Mouse (Mus musculus): ENCODE data around the gene Them7. TPM values are rescaled to one million over a fixed set of nuclear protein-coding genes. Genes with fewer than 3 reads are reported as not detected.
A peak's percentile ranks its signal among the peaks of the same experiment; 100 is the strongest.

Gene Them7
- polyA plus RNA-seq, 1 experiment = not detected

- TF ChIP-seq CTCF (IDR thresholded peaks at IDR 0.05; ENCODE audit: extremely low read depth, insufficient read depth, low read length) (no peak), POLR2A (IDR thresholded peaks at IDR 0.05; ENCODE audit: extremely low read depth, insufficient read depth, low read length) (no peak)
- Histone ChIP-seq H3K4me3 (ENCODE audit: insufficient read depth, low read length) (no peak overlapping the region), H3K4me1 (ENCODE audit: control insufficient read depth, insufficient read depth, low read length) (no peaks in the 10 kb centered on the region)
Observed at GRCm38 (mm10) chr2:105326067-105326466, 101.9 kb downstream of the Them7 start.

GRCm38 (mm10) chr2:105330024-105330423 is 105.9 kb downstream of the Them7 start:
- TF ChIP-seq POLR2A (IDR thresholded peaks at IDR 0.05; ENCODE audit: extremely low read depth, insufficient read depth, low read length) = no peak
- TF ChIP-seq CTCF (IDR thresholded peaks at IDR 0.05; ENCODE audit: extremely low read depth, insufficient read depth, low read length) = no peak
- Histone ChIP-seq H3K4me3 (ENCODE audit: insufficient read depth, low read length) (no peak overlapping the region), H3K27ac (ENCODE audit: insufficient read depth, low read length) (no peak overlapping the region), H3K4me1 (ENCODE audit: control insufficient read depth, insufficient read depth, low read length) (no peaks in the 10 kb centered on the region)

More at GRCm38 (mm10) chr2:105326067-105326466, 101.9 kb downstream of the Them7 start:
- H3K27ac ChIP-seq (ENCODE audit: insufficient read depth, low read length) = no peak overlapping the region

GRCm38 (mm10) chr2:105333107-105333506 is 109.0 kb downstream of the Them7 start:
- TF ChIP-seq POLR2A (IDR thresholded peaks at IDR 0.05; ENCODE audit: extremely low read depth, insufficient read depth, low read length) (no peak), CTCF (IDR thresholded peaks at IDR 0.05; ENCODE audit: extremely low read depth, insufficient read depth, low read length) (no peak)
- H3K4me1 ChIP-seq (ENCODE audit: control insufficient read depth, insufficient read depth, low read length) = no peaks in the 10 kb centered on the region
- H3K4me3 ChIP-seq (ENCODE audit: insufficient read depth, low read length) = no peak overlapping the region
- H3K27ac ChIP-seq (ENCODE audit: insufficient read depth, low read length) = no peak overlapping the region

- no peak overlapping the region for H3K4me3 ChIP-seq (ENCODE audit: insufficient read depth, low read length)
- H3K4me1 ChIP-seq (ENCODE audit: control insufficient read depth, insufficient read depth, low read length) = no peaks in the 10 kb centered on the region
- peak; percentile 86 for TF ChIP-seq CTCF (IDR thresholded peaks at IDR 0.05; ENCODE audit: extremely low read depth, insufficient read depth, low read length)
- TF ChIP-seq POLR2A (IDR thresholded peaks at IDR 0.05; ENCODE audit: extremely low read depth, insufficient read depth, low read length) = no peak
- H3K27ac ChIP-seq (ENCODE audit: insufficient read depth, low read length) = no peak overlapping the region
Observed at GRCm38 (mm10) chr2:105333976-105334713, 110.0 kb downstream of the Them7 start.

- Histone ChIP-seq H3K27ac (ENCODE audit: insufficient read depth, low read length) (no peak overlapping the region), H3K4me3 (ENCODE audit: insufficient read depth, low read length) (no peak overlapping the region), H3K4me1 (ENCODE audit: control insufficient read depth, insufficient read depth, low read length) (no peaks in the 10 kb centered on the region)
- TF ChIP-seq POLR2A (IDR thresholded peaks at IDR 0.05; ENCODE audit: extremely low read depth, insufficient read depth, low read length) (no peak), CTCF (IDR thresholded peaks at IDR 0.05; ENCODE audit: extremely low read depth, insufficient read depth, low read length) (no peak)
Observed at GRCm38 (mm10) chr2:105335661-105336060, 111.5 kb downstream of the Them7 start.

- H3K27ac ChIP-seq (ENCODE audit: insufficient read depth, low read length) = no peak overlapping the region
- H3K4me3 ChIP-seq (ENCODE audit: insufficient read depth, low read length) = no peak overlapping the region
- no peak for TF ChIP-seq CTCF (IDR thresholded peaks at IDR 0.05; ENCODE audit: extremely low read depth, insufficient read depth, low read length)
- no peak for TF ChIP-seq POLR2A (IDR thresholded peaks at IDR 0.05; ENCODE audit: extremely low read depth, insufficient read depth, low read length)
- H3K4me1 ChIP-seq (ENCODE audit: control insufficient read depth, insufficient read depth, low read length) = no peaks in the 10 kb centered on the region
Observed at GRCm38 (mm10) chr2:105336314-105337027, 112.4 kb downstream of the Them7 start.

- Histone ChIP-seq H3K4me1 (ENCODE audit: control insufficient read depth, insufficient read depth, low read length) (no peaks in the 10 kb centered on the region), H3K4me3 (ENCODE audit: insufficient read depth, low read length) (no peak overlapping the region), H3K27ac (ENCODE audit: insufficient read depth, low read length) (no peak overlapping the region)
- no peak for TF ChIP-seq CTCF (IDR thresholded peaks at IDR 0.05; ENCODE audit: extremely low read depth, insufficient read depth, low read length)
- no peak for TF ChIP-seq POLR2A (IDR thresholded peaks at IDR 0.05; ENCODE audit: extremely low read depth, insufficient read depth, low read length)
Observed at GRCm38 (mm10) chr2:105337171-105337875, 113.2 kb downstream of the Them7 start.

- no peak for TF ChIP-seq POLR2A (IDR thresholded peaks at IDR 0.05; ENCODE audit: extremely low read depth, insufficient read depth, low read length)
- TF ChIP-seq CTCF (IDR thresholded peaks at IDR 0.05; ENCODE audit: extremely low read depth, insufficient read depth, low read length) = no peak
- Histone ChIP-seq H3K4me1 (ENCODE audit: control insufficient read depth, insufficient read depth, low read length) (no peaks in the 10 kb centered on the region), H3K27ac (ENCODE audit: insufficient read depth, low read length) (no peak overlapping the region), H3K4me3 (ENCODE audit: insufficient read depth, low read length) (no peak overlapping the region)
Observed at GRCm38 (mm10) chr2:105339993-105340392, 115.9 kb downstream of the Them7 start.

- Histone ChIP-seq H3K27ac (ENCODE audit: insufficient read depth, low read length) (no peak overlapping the region), H3K4me3 (ENCODE audit: insufficient read depth, low read length) (no peak overlapping the region), H3K4me1 (ENCODE audit: control insufficient read depth, insufficient read depth, low read length) (no peaks in the 10 kb centered on the region)
- TF ChIP-seq POLR2A (IDR thresholded peaks at IDR 0.05; ENCODE audit: extremely low read depth, insufficient read depth, low read length) (no peak), CTCF (IDR thresholded peaks at IDR 0.05; ENCODE audit: extremely low read depth, insufficient read depth, low read length) (no peak)
Observed at GRCm38 (mm10) chr2:105348886-105349285, 124.8 kb downstream of the Them7 start.

Data from cortical plate, adult 2 months (tissue).